Mouse (Mus musculus) CH12.LX (cell line): ENCODE measurements around the gene Matk. TPM values are rescaled to one million over a fixed set of nuclear protein-coding genes. Genes with fewer than 3 reads are reported as not detected.

Experiments used
- DNase-seq: peaks from one replicate; pipeline ENCODE4 v3.0.0-alpha.2; 2013; ENCODE audit errors: extremely low read depth
- H3K27ac ChIP-seq: 2 replicates; pipeline ENCODE4 v1.5.1; 2012; ENCODE audit warnings: low read depth, mild to moderate bottlenecking, control low read depth, moderate library complexity; ENCODE audit not compliant: insufficient read depth
- H3K27me3 ChIP-seq: replicated peaks from 2 replicates; pipeline ENCODE3; 2012; ENCODE audit warnings: inconsistent platforms
- H3K36me3 ChIP-seq, 2 experiments: replicated peaks in 1 of 2; 2 replicates each; pipeline versions ENCODE3 to v1.6.1; 2012; ENCODE audit warnings: inconsistent platforms in 1 of 2, low read length in 1 of 2, mild to moderate bottlenecking in 1 of 2, mixed read lengths in 1 of 2, moderate library complexity in 1 of 2; ENCODE audit not compliant: control insufficient read depth in 1 of 2, insufficient read depth in 1 of 2
- H3K4me1 ChIP-seq, 2 experiments: 2 replicates each; pipeline ENCODE4 v1.6.1; 2012; ENCODE audit warnings: inconsistent platforms in 1 of 2, moderate library complexity in 1 of 2; ENCODE audit not compliant: insufficient read depth in 2 of 2, control insufficient read depth in 1 of 2
- H3K4me2 ChIP-seq: 2 replicates; pipeline ENCODE4 v1.6.1; 2012; ENCODE audit warnings: low read depth, mild to moderate bottlenecking, control low read depth; ENCODE audit not compliant: poor library complexity, insufficient read depth, severe bottlenecking
- H3K4me3 ChIP-seq, 3 experiments: fragments of 150-350 bp in 1 of 3; sonication (generic) in 1 of 3; replicated peaks in 1 of 3; 2 replicates each; pipeline versions ENCODE3 to v1.5.1; 2011 to 2012; ENCODE audit warnings: low read depth in 2 of 3, low read length in 2 of 3, mild to moderate bottlenecking in 2 of 3, moderate library complexity in 2 of 3, control low read depth in 1 of 3, improper control_type of control experiment in 1 of 3, inconsistent platforms in 1 of 3, mixed read lengths in 1 of 3; ENCODE audit not compliant: poor library complexity in 1 of 3
- H3K79me2 ChIP-seq: replicated peaks from 2 replicates; pipeline ENCODE4 v1.6.1; 2012; ENCODE audit warnings: mild to moderate bottlenecking, moderate library complexity; ENCODE audit not compliant: control insufficient read depth, poor library complexity, insufficient read depth, severe bottlenecking; ENCODE audit errors: extremely low read depth
- H3K9ac ChIP-seq: 2 replicates; pipeline ENCODE4 v1.6.1; 2012; ENCODE audit warnings: low read depth, mild to moderate bottlenecking, control low read depth, moderate library complexity; ENCODE audit not compliant: insufficient read depth
- H3K9me3 ChIP-seq: replicated peaks from 2 replicates; pipeline ENCODE3; 2012; ENCODE audit warnings: low read length, inconsistent platforms, mixed read lengths
- BHLHE40 ChIP-seq: IDR thresholded peaks from 2 replicates; pipeline ENCODE4 v1.6.1; 2011; ENCODE audit warnings: mild to moderate bottlenecking, low read depth, low read length, improper control_type of control experiment
- CHD1 ChIP-seq: IDR thresholded peaks from 2 replicates; pipeline ENCODE4 v1.6.1; 2012; ENCODE audit warnings: low read depth, low read length, improper control_type of control experiment, inconsistent platforms
- CHD2 ChIP-seq: IDR thresholded peaks from 2 replicates; pipeline ENCODE4 v1.6.1; 2011; ENCODE audit warnings: low read length, improper control_type of control experiment
- CTCF ChIP-seq, 2 experiments: IDR thresholded peaks in 1 of 2; conservative IDR thresholded peaks in 1 of 2; 2 replicates each; pipeline ENCODE4 v1.5.1; 2011 to 2012; ENCODE audit warnings: low read depth in 2 of 2, low read length in 2 of 2, improper control_type of control experiment in 1 of 2, inconsistent platforms in 1 of 2, mild to moderate bottlenecking in 1 of 2, moderate library complexity in 1 of 2
- E2F4 ChIP-seq: IDR thresholded peaks from 2 replicates; pipeline ENCODE4 v1.6.1; 2011; ENCODE audit warnings: low read depth, low read length, improper control_type of control experiment; ENCODE audit not compliant: insufficient replicate concordance
- EP300 ChIP-seq: IDR thresholded peaks from 2 replicates; pipeline ENCODE4 v1.6.1; 2011; ENCODE audit warnings: low read length, improper control_type of control experiment
- ETS1 ChIP-seq: conservative IDR thresholded peaks from 2 replicates; pipeline ENCODE4 v1.6.1; 2012; ENCODE audit warnings: low read depth, mild to moderate bottlenecking, inconsistent platforms, low read length, improper control_type of control experiment, moderate library complexity
- HCFC1 ChIP-seq: IDR thresholded peaks from 2 replicates; pipeline ENCODE4 v1.6.1; 2012; ENCODE audit warnings: low read depth, mild to moderate bottlenecking, inconsistent platforms, low read length, improper control_type of control experiment
- IRF4 ChIP-seq: IDR thresholded peaks from 2 replicates; pipeline ENCODE4 v1.6.1; 2014; ENCODE audit warnings: low read depth, mild to moderate bottlenecking, inconsistent platforms, low read length, improper control_type of control experiment
- JUN ChIP-seq: IDR thresholded peaks from 2 replicates; pipeline ENCODE4 v1.6.1; 2011; ENCODE audit warnings: low read depth, mild to moderate bottlenecking, low read length, improper control_type of control experiment, moderate library complexity; ENCODE audit not compliant: insufficient read depth
- JUND ChIP-seq: conservative IDR thresholded peaks from 2 replicates; pipeline ENCODE4 v1.6.1; 2011; ENCODE audit warnings: low read depth, low read length, improper control_type of control experiment
- KAT2A ChIP-seq: IDR thresholded peaks from 2 replicates; pipeline ENCODE4 v1.6.1; 2012; ENCODE audit warnings: low read length, improper control_type of control experiment, inconsistent platforms; ENCODE audit not compliant: insufficient replicate concordance
- MAX ChIP-seq: IDR thresholded peaks from 2 replicates; pipeline ENCODE4 v1.6.1; 2011; ENCODE audit warnings: low read length, improper control_type of control experiment
- MAZ ChIP-seq: IDR thresholded peaks from 2 replicates; pipeline ENCODE4 v1.6.1; 2012; ENCODE audit warnings: low read depth, mild to moderate bottlenecking, inconsistent platforms, low read length, improper control_type of control experiment, moderate library complexity
- MEF2A ChIP-seq: IDR thresholded peaks from 2 replicates; pipeline ENCODE4 v1.6.1; 2014; ENCODE audit warnings: low read depth, mild to moderate bottlenecking, inconsistent platforms, low read length, improper control_type of control experiment, borderline replicate concordance
- MXI1 ChIP-seq: IDR thresholded peaks from 2 replicates; pipeline ENCODE4 v1.6.1; 2011; ENCODE audit warnings: mild to moderate bottlenecking, low read depth, low read length, improper control_type of control experiment
- MYC ChIP-seq: IDR thresholded peaks from 2 replicates; pipeline ENCODE4 v1.6.1; 2011; ENCODE audit warnings: low read depth, mild to moderate bottlenecking, improper control_type of control experiment, low read length
- NELFE ChIP-seq: IDR thresholded peaks from 2 replicates; pipeline ENCODE4 v1.6.1; 2011; ENCODE audit warnings: low read depth, low read length, improper control_type of control experiment
- NRF1 ChIP-seq: IDR thresholded peaks from 2 replicates; pipeline ENCODE4 v1.6.1; 2014; ENCODE audit warnings: low read depth, mild to moderate bottlenecking, inconsistent platforms, low read length, improper control_type of control experiment, moderate library complexity
- PAX5 ChIP-seq: IDR thresholded peaks from 2 replicates; pipeline ENCODE4 v1.6.1; 2012; ENCODE audit warnings: low read length, inconsistent platforms, mixed read lengths
- POLR2A ChIP-seq: IDR thresholded peaks from 2 replicates; pipeline ENCODE4 v1.6.1; 2011; ENCODE audit warnings: low read depth, mild to moderate bottlenecking, improper control_type of control experiment, low read length
- SMC3 ChIP-seq: IDR thresholded peaks from 2 replicates; pipeline ENCODE4 v1.6.1; 2011; ENCODE audit warnings: low read depth, low read length, improper control_type of control experiment
- UBTF ChIP-seq: IDR thresholded peaks from 2 replicates; pipeline ENCODE4 v1.6.1; 2012; ENCODE audit warnings: low read depth, mild to moderate bottlenecking, inconsistent platforms, low read length, improper control_type of control experiment, moderate library complexity
- ZC3H11A ChIP-seq: IDR thresholded peaks from 2 replicates; pipeline ENCODE4 v1.6.1; 2012; ENCODE audit warnings: low read depth, mild to moderate bottlenecking, inconsistent platforms, low read length, improper control_type of control experiment
- ZKSCAN1 ChIP-seq: IDR thresholded peaks from 2 replicates; pipeline ENCODE4 v1.6.1; 2012; ENCODE audit warnings: low read depth, inconsistent platforms, low read length, improper control_type of control experiment, borderline replicate concordance
- ZMIZ1 ChIP-seq: IDR thresholded peaks from 2 replicates; pipeline ENCODE4 v1.6.1; 2012; ENCODE audit warnings: low read depth, mild to moderate bottlenecking, inconsistent platforms, low read length, improper control_type of control experiment
- ZNF384 ChIP-seq: IDR thresholded peaks from 2 replicates; pipeline ENCODE4 v1.6.1; 2012; ENCODE audit warnings: low read depth, low read length, improper control_type of control experiment, inconsistent platforms
- dilution Hi-C: fragments of 300-500 bp; cut with MboI; formaldehyde crosslinking; loops from 2 replicates; pipeline ENCODE4 v1.14.3; 2020; ENCODE audit warnings: low sequenced_read_pairs; ENCODE audit not compliant: extremely low pct_unique_long_range_greater_than_20kb, extremely low pct_ligation_motif_present
- in situ Hi-C: fragments of 300-500 bp; cut with MboI; formaldehyde crosslinking; loops from 3 replicates; pipeline ENCODE4 v1.14.3; 2019; ENCODE audit warnings: low sequenced_read_pairs, low pct_ligation_motif_present, low pct_unique_long_range_greater_than_20kb, mixed read lengths
- polyA plus RNA-seq: library from polyadenylated mRNA; unstranded; fragments of >175 nt; gene quantifications from 2 replicates; pipeline ENCODE4 v1.2.1, GENCODE M21; 2012; ENCODE audit warnings: low read depth; ENCODE audit not compliant: insufficient read length
- total RNA-seq, 2 experiments: library from RNA; depleted of rRNA; stranded (reverse); fragments of 300-350 nt in 1 of 2; fragments of >200 nt in 1 of 2; gene quantifications; 2 replicates each; pipeline ENCODE4 v1.2.3; 2012 to 2014

Matk gene
- total and polyA plus RNA-seq, 3 experiments, result 2.5 to 5.2 (median 3.9) TPM

DNA sequence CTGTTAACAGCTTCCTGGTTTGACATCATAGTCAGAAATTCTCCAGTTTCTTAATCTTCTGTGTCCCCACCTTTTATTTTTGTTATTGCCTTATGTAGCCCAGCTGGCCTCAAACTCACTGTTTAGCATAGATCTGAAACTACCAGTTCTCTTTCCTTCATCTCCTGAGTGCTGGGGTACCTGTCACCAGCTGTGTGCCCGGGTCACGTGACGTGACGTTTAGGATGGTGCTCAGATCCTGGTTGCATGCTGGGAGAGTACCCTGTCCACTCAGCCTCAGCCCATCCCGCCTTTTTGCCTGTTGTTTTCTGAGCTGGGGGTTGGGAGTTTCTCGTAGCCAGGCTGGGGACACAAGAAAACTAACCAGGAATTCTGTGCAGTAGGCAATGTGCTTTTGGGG lies 44.5 kb downstream of the Matk start (continued):
- TF ChIP-seq NRF1 (no peak), IRF4 (peak; percentile 79), KAT2A (no peak), MYC (no peak)

DNA sequence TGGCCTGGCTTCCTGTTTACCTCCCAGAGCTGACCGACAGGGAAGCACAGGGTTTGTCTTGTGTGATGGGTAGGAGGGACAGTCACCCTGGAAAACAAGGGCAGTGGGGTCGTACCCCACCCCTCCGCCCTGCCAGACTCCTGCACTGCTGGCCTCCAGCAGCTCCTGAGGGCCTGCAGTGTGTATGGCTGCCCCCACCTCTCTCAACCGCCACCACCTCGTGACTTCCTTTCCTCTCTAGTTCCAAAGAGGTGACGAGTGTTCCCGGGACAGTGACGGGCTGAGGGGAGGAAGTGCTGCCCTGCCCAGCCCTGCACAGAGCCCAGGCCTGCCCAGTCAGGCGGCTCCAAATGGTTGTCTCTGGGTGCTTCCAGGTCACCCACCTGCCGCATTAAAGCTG lies 45.1 kb downstream of the Matk start:
- DNase-seq, result no peak
- peaks cover 73% of the 10 kb centered on the region for H3K79me2 ChIP-seq
- in situ Hi-C loops, result no loop called here
- peak overlapping the region in 2 of 3 experiments; percentile 22 to 33 for H3K4me3 ChIP-seq
- TF ChIP-seq MAX (0 out of 2 replicates have a peak, but pooled peaks have one; percentile 17), NRF1 (peak; percentile 14; the same call in 1 of the 2 replicates), NELFE (peak; percentile 0; the same call in 1 of the 2 replicates), EP300 (no peak; the same call in 1 of the 2 replicates), POLR2A (peak; percentile 31; the same call in 1 of the 2 replicates), ZMIZ1 (no peak), ZKSCAN1 (no peak)
- H3K27me3 ChIP-seq, result no peaks in the 10 kb centered on the region
- no peaks in the 10 kb centered on the region for H3K9me3 ChIP-seq
- H3K27ac ChIP-seq, result peak overlapping the region; percentile 87
- peaks cover 0 to 29% of the 10 kb centered on the region in 2 experiments for H3K36me3 ChIP-seq
- dilution Hi-C loops, result no loop called here
- peak overlapping the region; percentile 35 for H3K9ac ChIP-seq
- H3K4me1 ChIP-seq, result peaks cover 68 to 92% of the 10 kb centered on the region in 2 experiments
- H3K4me2 ChIP-seq, result peak overlapping the region; percentile 77

DNA sequence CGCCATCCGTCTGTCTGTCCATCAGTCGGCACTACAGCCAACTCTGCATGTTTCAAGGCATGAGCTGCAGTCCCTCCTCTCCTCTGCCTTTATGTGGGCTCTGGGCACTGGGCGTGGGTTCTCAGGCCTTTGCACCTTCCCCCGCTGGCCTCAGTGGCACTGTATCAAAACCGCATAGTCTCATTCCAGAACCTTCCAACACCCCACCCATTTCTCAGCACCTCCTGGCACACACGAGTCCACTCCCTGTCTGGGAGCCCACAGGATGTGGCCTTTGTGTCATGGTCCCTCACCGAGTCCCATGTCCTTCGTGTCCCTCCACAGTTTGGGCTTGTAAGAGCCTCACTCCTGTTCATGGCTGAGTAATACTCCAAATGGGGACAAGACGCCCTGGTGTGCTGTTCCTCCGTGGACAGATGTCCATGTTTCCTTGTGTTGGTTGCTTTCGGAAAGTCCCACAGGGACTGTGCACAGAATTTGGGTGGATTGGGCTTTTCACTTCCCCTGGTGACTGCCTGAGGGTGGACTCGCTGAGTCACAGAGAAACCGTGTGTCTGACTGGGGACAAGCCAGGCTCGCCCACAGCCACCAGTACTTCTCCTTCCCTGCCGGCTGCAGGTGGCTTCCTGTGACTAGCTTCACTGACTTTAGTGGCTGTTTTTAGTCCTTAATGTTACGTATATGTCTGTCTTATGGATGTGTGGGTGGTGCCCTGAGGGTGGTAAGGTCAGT lies 45.8 kb downstream of the Matk start:
- Histone ChIP-seq H3K36me3 (peaks cover 0 to 32% of the 10 kb centered on the region in 2 experiments), H3K4me3 (peak overlapping the region in 1 of 3 experiments; percentile 33), H3K9ac (no peak overlapping the region), H3K27ac (peak overlapping the region; percentile 87), H3K79me2 (peaks cover 75% of the 10 kb centered on the region), H3K9me3 (no peaks in the 10 kb centered on the region), H3K4me1 (peaks cover 75 to 99% of the 10 kb centered on the region in 2 experiments), H3K4me2 (peak overlapping the region; percentile 77; the same call in 1 of the 2 replicates), H3K27me3 (no peaks in the 10 kb centered on the region)
- peak; percentile 86 for DNase-seq
- in situ Hi-C loops (no loop called here), dilution Hi-C loops (no loop called here)
- TF ChIP-seq EP300, result peak; percentile 98
- no peak for TF ChIP-seq E2F4
- TF ChIP-seq UBTF, result no peak
- no peak for TF ChIP-seq PAX5
- peak; percentile 89; the same call in 1 of the 2 replicates for TF ChIP-seq MEF2A
- peak; percentile 69 for TF ChIP-seq JUND
- no peak; a peak in 1 of 4 replicates for TF ChIP-seq CTCF (conservative IDR thresholded peaks at IDR 0.05 in 1 of 2, IDR thresholded peaks at IDR 0.05 in 1 of 2; ENCODE audit: low read depth in 2 of 2, low read length in 2 of 2)
- TF ChIP-seq ZKSCAN1, result no peak
- no peak for TF ChIP-seq ZNF384
- TF ChIP-seq ETS1, result peak; percentile 85
- TF ChIP-seq HCFC1, result no peak
- TF ChIP-seq CHD2, result peak; percentile 82
- peak; percentile 86; the same call in 1 of the 2 replicates for TF ChIP-seq MYC
- TF ChIP-seq CHD1, result no peak
- TF ChIP-seq SMC3, result 0 out of 2 replicates have a peak, but pooled peaks have one; percentile 1
- TF ChIP-seq BHLHE40, result peak; percentile 78
- TF ChIP-seq POLR2A, result peak; percentile 28; the same call in 1 of the 2 replicates
- no peak for TF ChIP-seq ZC3H11A
- TF ChIP-seq MXI1, result 0 out of 2 replicates have a peak, but pooled peaks have one; percentile 47
- TF ChIP-seq MAZ, result 0 out of 2 replicates have a peak, but pooled peaks have one; percentile 30
- no peak for TF ChIP-seq NRF1
- TF ChIP-seq KAT2A, result no peak
- no peak; the same call in 1 of the 2 replicates for TF ChIP-seq JUN
